Mouse (Mus musculus): ENCODE measurements at regions not wholly inside any gene's neighbourhood (a gene's known extent, or its start where the extent isn't known, plus 50 kb on each side); places are given as distances from the start of the nearest gene placed in this dataset.

DNA sequence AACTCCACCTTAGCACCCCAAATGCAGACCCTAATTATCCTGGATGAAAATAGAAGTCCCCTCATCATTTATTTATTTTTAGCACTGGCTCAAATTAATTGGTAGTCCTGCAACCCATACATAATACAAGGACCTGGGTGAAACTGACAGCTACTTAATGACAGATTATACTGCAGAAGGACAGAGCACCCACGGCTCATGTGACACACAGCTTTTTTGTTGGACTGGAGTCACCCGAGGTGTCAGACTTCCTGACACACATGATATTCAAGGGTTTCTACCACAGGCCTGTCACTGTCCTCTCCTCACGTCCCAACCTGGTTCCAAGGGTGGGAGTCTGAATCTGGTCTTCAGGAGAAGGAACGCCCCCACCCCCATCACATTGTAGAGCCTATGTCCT is 156.5 kb downstream of the Kit start:
- H3K27ac ChIP-seq (replicated peaks; ENCODE audit: low read depth, low read length), result no peak overlapping the region
- DNase-seq (ENCODE audit: low spot score), result no peak
- H3K4me2 ChIP-seq (ENCODE audit: low read depth, low read length), result no peak overlapping the region
- ATAC-seq (replicated peaks; ENCODE audit: insufficient number of reproducible peaks, low FRiP score, low TSS enrichment, low read depth), result no peak
- no peaks in the 10 kb centered on the region for H3K9me3 ChIP-seq (replicated peaks; ENCODE audit: control insufficient read depth, low read length)
- H3K9ac ChIP-seq (replicated peaks; ENCODE audit: low read length), result no peak overlapping the region
- H3K36me3 ChIP-seq (replicated peaks; ENCODE audit: control insufficient read depth, insufficient read depth, low read depth, low read length), result no peaks in the 10 kb centered on the region
- H3K4me1 ChIP-seq (ENCODE audit: control insufficient read depth, insufficient read depth, low read length), result no peaks in the 10 kb centered on the region
- no peaks in the 10 kb centered on the region for H3K27me3 ChIP-seq (ENCODE audit: control insufficient read depth, insufficient read depth, low read length)
- WGBS, result 79% methylated on average over 4 of the region's 4 CpGs
- no peak overlapping the region for H3K4me3 ChIP-seq (ENCODE audit: low read depth, low read length)

- Histone ChIP-seq H3K4me2 (ENCODE audit: low read depth, low read length) (no peak overlapping the region), H3K9ac (replicated peaks; ENCODE audit: low read length) (no peak overlapping the region), H3K4me3 (ENCODE audit: low read depth, low read length) (no peak overlapping the region), H3K4me1 (ENCODE audit: control insufficient read depth, insufficient read depth, low read length) (no peaks in the 10 kb centered on the region), H3K27me3 (ENCODE audit: control insufficient read depth, insufficient read depth, low read length) (no peaks in the 10 kb centered on the region), H3K27ac (replicated peaks; ENCODE audit: low read depth, low read length) (no peak overlapping the region), H3K36me3 (replicated peaks; ENCODE audit: control insufficient read depth, insufficient read depth, low read depth, low read length) (no peaks in the 10 kb centered on the region), H3K9me3 (replicated peaks; ENCODE audit: control insufficient read depth, low read length) (no peaks in the 10 kb centered on the region)
- 77% methylated on average over 3 of the region's 3 CpGs for WGBS
- no peak for ATAC-seq (replicated peaks; ENCODE audit: insufficient number of reproducible peaks, low FRiP score, low TSS enrichment, low read depth)
- no peak for DNase-seq (ENCODE audit: low spot score)
Measured at GRCm38 (mm10) chr5:75730698-75731097, 156.0 kb downstream of the Kit start.

DNA sequence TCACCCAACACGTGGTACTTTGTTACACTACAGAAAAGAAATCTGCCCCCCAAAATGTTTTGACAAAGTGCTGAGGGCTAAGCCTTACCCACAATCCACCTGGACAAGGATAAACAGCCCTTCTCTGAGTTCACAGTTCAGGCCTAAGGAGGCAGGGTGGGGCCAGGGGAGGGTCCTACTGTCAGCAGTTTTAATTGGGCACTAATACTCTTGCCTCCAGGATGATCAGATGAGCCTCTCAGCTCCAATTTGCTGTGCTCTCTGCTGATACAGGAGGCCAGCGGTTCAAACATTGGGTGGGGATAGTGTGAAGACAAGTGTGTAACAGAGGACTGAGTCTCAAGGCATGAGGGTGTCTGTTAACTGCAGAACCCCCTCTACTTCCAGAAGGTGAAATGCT is 146.6 kb downstream of the Kit start:
- Histone ChIP-seq H3K27ac (replicated peaks; ENCODE audit: low read depth, low read length) (no peak overlapping the region), H3K9ac (replicated peaks; ENCODE audit: low read length) (no peak overlapping the region), H3K36me3 (replicated peaks; ENCODE audit: control insufficient read depth, insufficient read depth, low read depth, low read length) (no peaks in the 10 kb centered on the region), H3K9me3 (replicated peaks; ENCODE audit: control insufficient read depth, low read length) (no peaks in the 10 kb centered on the region), H3K27me3 (ENCODE audit: control insufficient read depth, insufficient read depth, low read length) (no peaks in the 10 kb centered on the region), H3K4me1 (ENCODE audit: control insufficient read depth, insufficient read depth, low read length) (no peaks in the 10 kb centered on the region), H3K4me3 (ENCODE audit: low read depth, low read length) (no peak overlapping the region), H3K4me2 (ENCODE audit: low read depth, low read length) (no peak overlapping the region)
- ATAC-seq (replicated peaks; ENCODE audit: insufficient number of reproducible peaks, low FRiP score, low TSS enrichment, low read depth) (no peak), DNase-seq (ENCODE audit: low spot score) (no peak)
- 78% methylated on average over 2 of the region's 2 CpGs for WGBS

GRCm38 (mm10) chr5:75720091-75720940 is 145.6 kb downstream of the Kit start:
- WGBS, result 79% methylated on average over 15 of the region's 15 CpGs
- no peak overlapping the region for H3K4me3 ChIP-seq (ENCODE audit: low read depth, low read length)

DNA sequence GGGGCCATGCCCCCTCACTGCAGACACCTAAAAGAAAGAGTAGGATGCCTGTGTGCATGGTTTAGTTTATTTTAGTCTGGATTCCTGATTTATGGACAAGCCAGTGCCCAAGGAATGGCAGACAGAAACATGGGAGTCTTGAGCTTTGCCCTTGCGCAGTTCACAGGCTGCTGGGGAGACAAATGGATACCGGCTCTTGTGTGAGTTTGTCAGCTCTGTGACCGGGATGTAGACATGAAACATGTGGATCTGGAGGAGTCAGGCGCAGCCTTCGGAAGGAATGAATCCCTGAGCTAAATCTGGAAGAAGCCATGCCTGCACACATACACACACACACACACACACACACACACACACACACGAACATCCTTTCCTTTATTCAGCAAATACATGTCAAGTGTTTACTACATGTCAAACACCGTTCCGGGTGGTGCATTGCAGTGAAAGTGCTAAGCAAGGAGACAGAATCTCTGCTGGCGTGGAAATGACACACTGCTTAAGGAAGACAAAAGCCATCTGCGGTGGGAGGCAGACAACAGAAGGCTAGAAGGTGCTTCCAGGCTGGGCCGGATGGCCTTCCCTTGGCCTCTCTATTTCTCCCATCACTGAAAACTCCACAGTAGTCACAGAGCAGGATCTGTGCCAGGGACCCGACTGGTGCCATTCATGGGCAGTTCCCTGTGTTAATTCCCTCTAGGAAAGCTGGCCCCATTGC is 144.0 kb downstream of the Kit start:
- Histone ChIP-seq H3K9me3 (replicated peaks; ENCODE audit: control insufficient read depth, low read length) (no peaks in the 10 kb centered on the region), H3K27ac (replicated peaks; ENCODE audit: low read depth, low read length) (no peak overlapping the region), H3K36me3 (replicated peaks; ENCODE audit: control insufficient read depth, insufficient read depth, low read depth, low read length) (no peaks in the 10 kb centered on the region), H3K4me1 (ENCODE audit: control insufficient read depth, insufficient read depth, low read length) (no peaks in the 10 kb centered on the region), H3K4me2 (ENCODE audit: low read depth, low read length) (no peak overlapping the region), H3K27me3 (ENCODE audit: control insufficient read depth, insufficient read depth, low read length) (no peaks in the 10 kb centered on the region), H3K4me3 (ENCODE audit: low read depth, low read length) (no peak overlapping the region), H3K9ac (replicated peaks; ENCODE audit: low read length) (no peak overlapping the region)
- ATAC-seq (replicated peaks; ENCODE audit: insufficient number of reproducible peaks, low FRiP score, low TSS enrichment, low read depth) (no peak), DNase-seq (ENCODE audit: low spot score) (no peak)
- WGBS, result 86% methylated on average over 12 of the region's 12 CpGs

More at GRCm38 (mm10) chr5:75720091-75720940, 145.6 kb downstream of the Kit start:
- Histone ChIP-seq H3K27me3 (ENCODE audit: control insufficient read depth, insufficient read depth, low read length) (no peaks in the 10 kb centered on the region), H3K9ac (replicated peaks; ENCODE audit: low read length) (no peak overlapping the region), H3K27ac (replicated peaks; ENCODE audit: low read depth, low read length) (no peak overlapping the region), H3K4me1 (ENCODE audit: control insufficient read depth, insufficient read depth, low read length) (no peaks in the 10 kb centered on the region), H3K4me2 (ENCODE audit: low read depth, low read length) (no peak overlapping the region), H3K36me3 (replicated peaks; ENCODE audit: control insufficient read depth, insufficient read depth, low read depth, low read length) (no peaks in the 10 kb centered on the region), H3K9me3 (replicated peaks; ENCODE audit: control insufficient read depth, low read length) (no peaks in the 10 kb centered on the region)
- DNase-seq (ENCODE audit: low spot score) (no peak), ATAC-seq (replicated peaks; ENCODE audit: insufficient number of reproducible peaks, low FRiP score, low TSS enrichment, low read depth) (no peak)
